Mouse (Mus musculus) lung, adult 2 months (tissue): Measurements from ENCODE around the gene Hsf3. TPM values are rescaled to one million over a fixed set of nuclear protein-coding genes. Genes with fewer than 3 reads are reported as not detected.
A peak's percentile ranks its signal among the peaks of the same experiment; 100 is the strongest.
"Not testable (repeated sequence)": the region's sequence is repeated elsewhere in the genome, so short reads cannot be mapped to it uniquely, and the experiment has no call there.

Source experiments
- DNase-seq: peaks from one replicate; pipeline ENCODE4 v3.0.0; 2022
- H3K4me1 ChIP-seq: fragments of 200-500 bp; 2 replicates; pipeline ENCODE4 v1.6.1; 2011; ENCODE audit warnings: low read length; ENCODE audit not compliant: control insufficient read depth, insufficient read depth
- H3K4me3 ChIP-seq: fragments of 200-500 bp; replicated peaks from 2 replicates; pipeline ENCODE3; 2011; ENCODE audit warnings: low read depth, mild to moderate bottlenecking, control low read depth, low read length; ENCODE audit errors: extremely low read depth
- CTCF ChIP-seq: fragments of 200-500 bp; IDR thresholded peaks from 2 replicates; pipeline ENCODE4 v1.5.1; 2011; ENCODE audit warnings: mild to moderate bottlenecking, low read length, control low read depth; ENCODE audit not compliant: insufficient read depth
- POLR2A ChIP-seq: fragments of 200-500 bp; IDR thresholded peaks from 2 replicates; pipeline ENCODE4 v1.6.1; 2011; ENCODE audit warnings: low read depth, mild to moderate bottlenecking, control low read depth, low read length, borderline replicate concordance; ENCODE audit errors: extremely low read depth
- WGBS: fragments of 180-500 bp; shearing (Covaris S2); methylation state at CpG from one replicate; pipeline ENCODE4 v1.1.7; 2018; 5-methylcytosine and 5-hydroxymethylcytosine counted together
- polyA plus RNA-seq: library from polyadenylated mRNA; depleted of rRNA; stranded (reverse); fragments of >200 nt; gene quantifications from 2 replicates; pipeline ENCODE4 v1.2.3, GENCODE M21; 2012; rRNA removed

Gene Hsf3
- polyA plus RNA-seq, result not detected in 2 replicates

DNA sequence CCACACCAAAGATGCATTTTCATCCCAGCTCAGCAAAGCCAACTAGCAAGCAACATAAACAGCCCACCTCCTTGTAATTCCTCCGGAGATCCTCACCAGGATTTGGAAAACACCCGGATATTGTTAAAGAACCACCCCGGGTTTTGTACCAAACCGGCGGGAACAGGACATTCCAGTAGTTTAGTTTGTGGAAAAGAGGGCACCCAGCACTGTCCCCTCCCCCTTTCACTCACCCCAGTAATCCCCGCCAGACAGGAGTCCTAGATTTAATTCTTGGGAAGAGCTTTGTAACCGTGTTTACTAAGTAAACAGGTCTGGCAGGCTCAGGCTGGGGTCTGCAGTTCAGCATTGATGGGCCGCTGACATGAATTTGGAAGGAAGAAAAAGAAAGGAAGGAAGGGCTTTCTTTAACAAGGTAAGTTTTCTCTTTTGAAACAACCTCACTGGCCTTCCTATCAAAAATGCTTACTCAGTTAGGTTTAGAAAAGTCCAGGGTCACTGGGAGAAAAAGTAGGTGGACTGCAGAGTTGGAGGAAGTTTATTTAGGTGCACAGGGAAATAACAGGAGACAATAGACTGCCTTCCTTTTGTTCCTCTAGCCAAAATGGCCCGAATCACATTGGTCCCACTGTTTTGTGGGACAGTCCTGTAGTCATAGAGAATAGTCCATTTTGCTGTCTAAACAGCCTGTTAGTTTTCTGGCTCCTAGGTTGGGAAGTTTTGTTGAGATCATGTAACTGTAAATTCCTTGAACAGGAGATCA, at the start of gene Hsf3:
Hsf3 (minus strand) TSS at position 94 of the 763 bp plus-strand sequence.
- DNase-seq, result peak; percentile 2
- Histone ChIP-seq H3K4me1 (no peaks in the 10 kb centered on the region), H3K4me3 (peak within 1 kb of the TSS; percentile 44)
- no peak for TF ChIP-seq CTCF
- no peak for TF ChIP-seq POLR2A
- 26% methylated on average over 9 of the region's 9 CpGs for WGBS

- WGBS, result 29% methylated on average over 1 of the region's 1 CpGs
- no peak overlapping the region for H3K4me3 ChIP-seq
- DNase-seq, result no peak
- H3K4me1 ChIP-seq, result no peaks in the 10 kb centered on the region
- TF ChIP-seq POLR2A (no peak), CTCF (no peak)
These were observed 45.5 kb upstream of the Hsf3 start for GRCm38 (mm10) chrX:96501580-96501979.

GRCm38 (mm10) chrX:96455149-96455548, 945 bp downstream of the Hsf3 start, which contains the start of gene Heph:
Heph (plus strand) TSS chrX:96455359.
- WGBS, result 65% methylated on average over 2 of the region's 2 CpGs
- no peak within 1 kb of the TSS for H3K4me3 ChIP-seq
- no peak for DNase-seq
- no peaks in the 10 kb centered on the region for H3K4me1 ChIP-seq
- no peak for TF ChIP-seq CTCF
- no peak for TF ChIP-seq POLR2A

- DNase-seq, result no peak
- no peak for TF ChIP-seq POLR2A
- no peak for TF ChIP-seq CTCF
- H3K4me1 ChIP-seq, result no peaks in the 10 kb centered on the region
- H3K4me3 ChIP-seq, result no peak overlapping the region
These were observed 36.7 kb downstream of the Hsf3 start for GRCm38 (mm10) chrX:96419383-96419782.

- no peak for DNase-seq
- TF ChIP-seq POLR2A (no peak), CTCF (no peak)
- WGBS, result 35% methylated on average over 1 of the region's 1 CpGs
- H3K4me3 ChIP-seq, result no peak overlapping the region
- no peaks in the 10 kb centered on the region for H3K4me1 ChIP-seq
These were observed 38.4 kb downstream of the Hsf3 start for GRCm38 (mm10) chrX:96417733-96418132.

DNA sequence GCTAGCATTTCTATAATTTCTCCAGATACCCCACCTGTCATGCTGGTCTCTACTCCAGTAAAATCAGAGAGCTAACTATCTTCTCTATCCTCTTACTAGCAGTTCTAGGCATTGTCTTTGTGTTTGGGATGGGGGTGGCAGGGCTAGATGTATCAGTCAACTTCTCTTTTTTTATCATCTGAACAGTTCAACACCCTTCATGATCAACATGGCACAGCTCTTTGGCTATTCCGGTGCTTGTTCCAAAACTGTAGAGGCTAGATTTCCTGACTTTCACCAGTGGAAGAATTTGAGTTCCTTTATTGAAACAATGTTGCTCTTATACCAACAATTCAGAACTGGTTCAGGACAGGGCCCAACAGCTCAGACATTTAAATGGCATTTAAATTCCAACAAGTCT, 39.1 kb downstream of the Hsf3 start:
- Histone ChIP-seq H3K4me3 (no peak overlapping the region), H3K4me1 (no peaks in the 10 kb centered on the region)
- 97% methylated on average over 1 of the region's 1 CpGs for WGBS
- TF ChIP-seq POLR2A (no peak), CTCF (no peak)
- DNase-seq, result no peak

DNA sequence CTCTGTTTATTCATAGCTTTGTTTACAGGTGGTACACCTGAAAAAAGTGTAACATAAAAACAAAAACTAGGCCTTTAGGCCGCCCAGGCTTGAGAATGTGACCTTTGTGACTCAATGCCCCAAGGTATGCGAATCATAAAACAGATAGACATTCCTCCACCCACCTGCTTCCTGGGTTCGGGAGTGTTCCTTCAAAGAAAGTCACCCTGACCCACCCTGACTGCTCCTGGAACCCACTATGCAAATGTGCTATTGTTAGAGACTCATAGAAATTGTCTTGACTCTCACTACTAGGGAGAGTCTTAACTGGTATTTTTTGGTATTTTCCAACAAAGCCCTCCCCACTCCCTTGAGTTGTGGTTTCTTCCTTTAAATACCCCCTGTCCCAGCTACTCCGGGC, 40.7 kb downstream of the Hsf3 start:
- WGBS, result 68% methylated on average over 4 of the region's 4 CpGs
- not testable (repeated sequence) for H3K4me3 ChIP-seq, H3K4me1 ChIP-seq, DNase-seq

GRCm38 (mm10) chrX:96339108-96339507, 117.0 kb downstream of the Hsf3 start:
- Histone ChIP-seq H3K4me1 (no peaks in the 10 kb centered on the region), H3K4me3 (no peak overlapping the region)
- no peak for DNase-seq
- WGBS, result 54% methylated on average over 2 of the region's 2 CpGs
- no peak for TF ChIP-seq CTCF
- no peak for TF ChIP-seq POLR2A

DNA sequence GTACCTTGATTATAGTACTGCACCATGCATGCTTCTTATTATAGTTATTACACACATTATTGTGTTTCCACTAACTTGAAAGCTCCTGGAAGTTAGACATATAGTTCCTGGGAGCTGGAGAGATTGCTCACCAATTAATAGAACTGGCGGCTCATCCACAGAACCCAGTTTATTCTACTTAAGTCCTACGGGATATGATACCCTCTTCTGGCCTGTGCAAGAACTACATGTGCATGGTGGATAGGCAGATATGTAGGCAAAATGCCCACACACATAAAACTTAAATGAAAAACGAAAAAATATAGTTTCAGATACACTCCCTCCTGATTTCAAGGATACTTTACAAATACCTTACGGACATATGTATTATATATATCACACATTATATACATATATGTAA, 126.3 kb downstream of the Hsf3 start:
- H3K4me3 ChIP-seq, result no peak overlapping the region
- WGBS, result 50% methylated on average over 4 of the region's 4 CpGs
- no peaks in the 10 kb centered on the region for H3K4me1 ChIP-seq
- DNase-seq, result no peak
- no peak for TF ChIP-seq CTCF
- TF ChIP-seq POLR2A, result no peak

DNA sequence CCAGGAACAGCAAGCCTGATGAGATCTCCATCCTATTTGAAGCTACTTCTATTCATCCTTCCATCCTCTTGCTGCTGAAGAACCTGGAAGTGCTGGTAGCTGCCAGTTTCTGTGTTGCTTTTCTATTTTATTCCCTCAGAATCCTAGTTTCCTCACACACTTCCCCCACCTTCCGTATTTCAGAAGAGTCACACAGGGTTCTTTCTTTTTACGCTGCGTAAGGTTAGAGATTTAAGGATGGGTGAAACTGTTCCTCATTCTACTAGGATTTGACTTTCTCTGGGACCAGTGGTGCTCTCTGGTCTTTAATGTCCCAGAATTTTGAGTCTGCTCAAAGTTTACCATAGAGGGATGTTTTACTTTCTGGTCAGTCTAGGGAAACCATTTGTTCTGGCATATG, 162.8 kb downstream of the Hsf3 start, which contains the start of gene Vsig4:
Vsig4 (minus strand) TSS at position 101 of the 400 bp plus-strand sequence.
- H3K4me1 ChIP-seq, result no peaks in the 10 kb centered on the region
- H3K4me3 ChIP-seq, result no peak within 1 kb of the TSS
- TF ChIP-seq CTCF (no peak), POLR2A (no peak)
- WGBS, result 81% methylated on average over 3 of the region's 3 CpGs
- DNase-seq, result no peak
